Mouse (Mus musculus) small intestine, adult 2 months (tissue): ENCODE measurements around the gene Bbx. TPM values are rescaled to one million over a fixed set of nuclear protein-coding genes. Genes with fewer than 3 reads are reported as not detected.

ENCODE experiments used
- H3K27ac ChIP-seq: fragments of 200-500 bp; 2 replicates; pipeline ENCODE4 v1.5.1; 2012; ENCODE audit warnings: low read depth, low read length, control low read depth, inconsistent platforms; ENCODE audit not compliant: insufficient read depth
- H3K27me3 ChIP-seq: fragments of 200-500 bp; 2 replicates; pipeline ENCODE4 v1.6.1; 2012; ENCODE audit warnings: mild to moderate bottlenecking, moderate library complexity, low read length, inconsistent platforms; ENCODE audit not compliant: control insufficient read depth, insufficient read depth
- H3K36me3 ChIP-seq: fragments of 200-500 bp; 2 replicates; pipeline ENCODE4 v1.6.1; 2012; ENCODE audit warnings: mild to moderate bottlenecking, low read length, control low read depth, inconsistent platforms; ENCODE audit not compliant: control insufficient read depth, insufficient read depth
- H3K4me1 ChIP-seq: fragments of 200-500 bp; 2 replicates; pipeline ENCODE4 v1.6.1; 2012; ENCODE audit warnings: low read length, inconsistent platforms, mixed read lengths; ENCODE audit not compliant: control insufficient read depth, insufficient read depth, insufficient read length
- H3K4me3 ChIP-seq: fragments of 200-500 bp; 2 replicates; pipeline ENCODE4 v1.5.1; 2012; ENCODE audit warnings: low read depth, mild to moderate bottlenecking, control low read depth, inconsistent platforms, low read length, moderate library complexity
- CTCF ChIP-seq: fragments of 200-500 bp; IDR thresholded peaks from 2 replicates; pipeline ENCODE4 v1.5.1; 2012; ENCODE audit warnings: low read depth, mild to moderate bottlenecking, control low read depth, inconsistent platforms, low read length, moderate library complexity, mixed read lengths; ENCODE audit not compliant: insufficient replicate concordance, insufficient read length; ENCODE audit errors: extremely low read depth
- POLR2A ChIP-seq: fragments of 200-500 bp; IDR thresholded peaks from 2 replicates; pipeline ENCODE4 v1.6.1; 2012; ENCODE audit warnings: low read depth, mild to moderate bottlenecking, control low read depth, inconsistent platforms, low read length, moderate library complexity
- WGBS: fragments of 180-500 bp; shearing (Covaris S2); methylation state at CpG from one replicate; pipeline ENCODE4 v1.1.7; 2018; 5-methylcytosine and 5-hydroxymethylcytosine counted together
- polyA plus RNA-seq: library from polyadenylated mRNA; depleted of rRNA; stranded (reverse); fragments of >200 nt; gene quantifications from 2 replicates; pipeline ENCODE4 v1.2.3, GENCODE M21; 2012

Bbx gene
- polyA plus RNA-seq, 1 experiment: 1.7 TPM

DNA sequence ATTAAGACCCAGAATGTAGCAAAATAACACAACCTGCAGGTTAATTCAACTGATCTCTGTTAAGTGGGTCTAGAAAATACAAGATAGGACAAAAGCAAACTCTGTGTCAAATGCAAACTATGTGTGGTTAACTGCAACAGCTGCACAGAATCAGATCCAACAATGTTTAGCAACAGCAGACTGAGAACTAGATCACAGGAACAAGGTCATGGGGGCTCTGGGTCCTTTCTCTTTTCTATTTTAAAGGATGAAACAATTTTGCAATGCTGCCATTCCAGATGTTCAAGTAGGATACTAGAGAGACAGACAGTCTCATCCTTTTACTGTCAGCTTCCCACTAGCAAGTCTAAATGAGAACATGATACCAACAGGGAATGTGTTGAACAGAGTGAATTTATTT is 170.4 kb downstream of the Bbx start:
- Histone ChIP-seq H3K27me3 (no peaks in the 10 kb centered on the region), H3K4me1 (no peaks in the 10 kb centered on the region), H3K27ac (no peak overlapping the region), H3K36me3 (0 out of 2 replicates have a peak, but pooled peaks cover 2% of the 10 kb centered on the region), H3K4me3 (no peak overlapping the region)
- no peak for TF ChIP-seq POLR2A
- no peak for TF ChIP-seq CTCF

GRCm38 (mm10) chr16:50254522-50255159 is 177.5 kb downstream of the Bbx start:
- Histone ChIP-seq H3K4me1 (no peaks in the 10 kb centered on the region), H3K36me3 (no peaks in the 10 kb centered on the region), H3K27me3 (no peaks in the 10 kb centered on the region), H3K27ac (no peak overlapping the region), H3K4me3 (no peak overlapping the region)
- no peak for TF ChIP-seq CTCF
- TF ChIP-seq POLR2A: no peak
- 81% methylated on average over 5 of the region's 5 CpGs for WGBS

- H3K27me3 ChIP-seq: no peaks in the 10 kb centered on the region
- H3K4me3 ChIP-seq: no peak overlapping the region
- no peaks in the 10 kb centered on the region for H3K36me3 ChIP-seq
- no peak for TF ChIP-seq POLR2A
- TF ChIP-seq CTCF: no peak
- WGBS: 79% methylated on average over 6 of the region's 6 CpGs
- H3K4me1 ChIP-seq: no peaks in the 10 kb centered on the region
- no peak overlapping the region for H3K27ac ChIP-seq
Observed at GRCm38 (mm10) chr16:50251417-50251975, 180.7 kb downstream of the Bbx start.

GRCm38 (mm10) chr16:50250469-50250868 is 181.7 kb downstream of the Bbx start:
- WGBS: 87% methylated on average over 5 of the region's 5 CpGs
- TF ChIP-seq POLR2A: no peak
- no peak for TF ChIP-seq CTCF
- Histone ChIP-seq H3K36me3 (no peaks in the 10 kb centered on the region), H3K4me1 (no peaks in the 10 kb centered on the region), H3K4me3 (no peak overlapping the region), H3K27me3 (no peaks in the 10 kb centered on the region), H3K27ac (no peak overlapping the region)

DNA sequence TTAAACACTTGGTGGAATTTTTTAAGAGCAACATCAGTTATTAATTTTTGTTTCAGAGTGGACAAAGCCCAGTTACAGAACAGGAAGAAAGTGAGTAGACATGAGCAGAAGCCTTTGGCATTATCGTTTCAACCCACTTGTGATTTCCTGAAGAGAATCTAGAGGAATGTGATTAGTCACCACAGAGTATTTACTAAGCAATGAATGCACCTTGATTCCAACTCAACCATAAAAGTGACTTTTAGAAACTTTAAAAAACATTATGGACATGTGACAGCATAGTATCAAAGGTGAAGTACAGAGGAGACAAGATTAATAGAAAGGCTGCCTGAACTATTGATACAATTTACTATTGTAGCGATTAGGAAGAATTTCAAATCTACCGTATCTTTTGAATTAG is 183.2 kb downstream of the Bbx start:
- no peaks in the 10 kb centered on the region for H3K4me1 ChIP-seq
- no peaks in the 10 kb centered on the region for H3K36me3 ChIP-seq
- WGBS: 68% methylated on average over 3 of the region's 3 CpGs

DNA sequence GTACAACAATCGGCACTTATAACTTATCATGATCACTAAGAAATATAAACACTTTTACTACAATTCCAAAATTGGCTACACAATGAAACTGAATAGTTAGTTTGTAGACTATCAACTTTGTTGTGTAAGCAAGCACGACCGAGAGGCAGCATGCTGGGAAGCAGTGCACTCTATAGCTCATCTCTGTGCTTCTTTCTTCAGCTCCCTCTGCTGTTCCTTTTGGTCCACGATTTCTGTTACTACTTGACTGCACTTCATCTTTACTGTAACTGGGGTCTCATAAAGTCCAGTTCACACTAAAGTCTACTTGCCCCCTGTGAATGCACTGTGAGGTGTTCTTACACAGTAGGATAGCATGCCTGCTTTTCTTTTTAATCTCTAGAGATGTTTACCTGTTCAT is 189.7 kb downstream of the Bbx start:
- TF ChIP-seq CTCF: no peak
- TF ChIP-seq POLR2A: no peak
- 67% methylated on average over 4 of the region's 4 CpGs for WGBS

More for the DNA sequence above, 183.2 kb downstream of the Bbx start:
- Histone ChIP-seq H3K27ac (no peak overlapping the region), H3K4me3 (no peak overlapping the region), H3K27me3 (no peaks in the 10 kb centered on the region)
- TF ChIP-seq CTCF: no peak

DNA sequence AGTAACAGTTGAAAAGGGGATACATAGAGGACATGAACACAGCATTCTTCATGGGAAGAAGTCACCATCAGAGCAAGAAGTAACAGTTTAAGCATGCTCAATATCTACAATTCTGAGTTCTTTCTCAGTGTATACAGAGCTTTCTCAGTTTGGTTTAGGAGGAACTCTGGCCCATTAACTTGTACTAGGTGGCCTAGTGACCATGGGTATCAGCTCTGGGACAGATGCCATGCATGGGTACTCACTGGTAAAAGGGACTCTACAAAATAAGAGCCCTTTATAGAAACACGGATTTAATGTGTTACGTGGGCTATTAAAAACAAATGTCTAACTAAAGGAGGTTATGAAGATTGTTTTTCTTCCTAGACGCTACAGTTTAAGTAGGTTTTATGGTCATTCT is 190.6 kb downstream of the Bbx start:
- TF ChIP-seq POLR2A (no peak), CTCF (no peak)
- WGBS: 94% methylated on average over 3 of the region's 3 CpGs
- H3K4me3 ChIP-seq: no peak overlapping the region
- no peaks in the 10 kb centered on the region for H3K4me1 ChIP-seq
- peaks cover 2% of the 10 kb centered on the region; the same call in 1 of the 2 replicates for H3K36me3 ChIP-seq
- H3K27me3 ChIP-seq: no peaks in the 10 kb centered on the region
- H3K27ac ChIP-seq: no peak overlapping the region

More for the DNA sequence above, 189.7 kb downstream of the Bbx start:
- peaks cover 2% of the 10 kb centered on the region; the same call in 1 of the 2 replicates for H3K36me3 ChIP-seq
- no peaks in the 10 kb centered on the region for H3K27me3 ChIP-seq
- H3K27ac ChIP-seq: no peak overlapping the region
- no peak overlapping the region for H3K4me3 ChIP-seq
- H3K4me1 ChIP-seq: no peaks in the 10 kb centered on the region
